Mouse (Mus musculus) kidney, embryonic 14.5 days (tissue): ENCODE data around the gene Dusp2. TPM values are rescaled to one million over a fixed set of nuclear protein-coding genes. Genes with fewer than 3 reads are reported as not detected.
A peak's percentile ranks its signal among the peaks of the same experiment; 100 is the strongest.

ENCODE experiments used
- ATAC-seq: fragments of 200-750 bp; cut with Nextera tagmentation; 2 replicates; pipeline ENCODE4 v1.8.0; 2017; ENCODE audit warnings: moderate number of reproducible peaks, mild to moderate bottlenecking, moderate TSS enrichment, moderate library complexity; ENCODE audit not compliant: low FRiP score, low TSS enrichment
- H3K27ac ChIP-seq: fragments of 300-500 bp; sonication (generic); 2 replicates; pipeline ENCODE4 v1.5.1; 2014; ENCODE audit warnings: low read depth, mild to moderate bottlenecking, low read length, moderate library complexity, mixed read lengths
- H3K27me3 ChIP-seq: fragments of 300-500 bp; sonication (generic); 2 replicates; pipeline ENCODE4 v1.6.1; 2014; ENCODE audit warnings: mild to moderate bottlenecking, low read length; ENCODE audit not compliant: control insufficient read depth, insufficient read depth
- H3K36me3 ChIP-seq: fragments of 300-500 bp; sonication (generic); 2 replicates; pipeline ENCODE4 v1.6.1; 2014; ENCODE audit warnings: low read length, mixed read lengths; ENCODE audit not compliant: control insufficient read depth, insufficient read depth
- H3K4me1 ChIP-seq: fragments of 300-500 bp; sonication (generic); 2 replicates; pipeline ENCODE4 v1.6.1; 2014; ENCODE audit warnings: low read length, mixed read lengths; ENCODE audit not compliant: control insufficient read depth, insufficient read depth
- H3K4me2 ChIP-seq: fragments of 300-500 bp; sonication (generic); replicated peaks from 2 replicates; pipeline ENCODE4 v1.6.1; 2014; ENCODE audit warnings: low read depth, mild to moderate bottlenecking, low read length
- H3K4me3 ChIP-seq: fragments of 300-500 bp; sonication (generic); 2 replicates; pipeline ENCODE4 v1.5.1; 2014; ENCODE audit warnings: mild to moderate bottlenecking, low read length
- H3K9ac ChIP-seq: fragments of 300-500 bp; sonication (generic); 2 replicates; pipeline ENCODE4 v1.6.1; 2014; ENCODE audit warnings: low read depth, mild to moderate bottlenecking, low read length, moderate library complexity
- H3K9me3 ChIP-seq: fragments of 300-500 bp; sonication (generic); 2 replicates; pipeline ENCODE4 v1.6.1; 2016; ENCODE audit warnings: low read length; ENCODE audit not compliant: control insufficient read depth
- WGBS: fragments of 180-500 bp; shearing (Covaris S2); extraction: QIAGEN DNeasy Blood & Tissue Kit; methylation state at CpG from one replicate; pipeline ENCODE4 v1.1.7; 2014; 5-methylcytosine and 5-hydroxymethylcytosine counted together
- polyA plus RNA-seq: library from polyadenylated mRNA; unstranded; fragments of >200 nt; fragmentation: Nextera tagmentation; extraction: Ambion mirVana; gene quantifications from 2 replicates; pipeline ENCODE4 v1.2.1, GENCODE M21; 2014

The Dusp2 gene
- polyA plus RNA-seq, 1 experiment from 2014 or later = 13.0 TPM

- Histone ChIP-seq H3K36me3 (no peaks in the 10 kb centered on the region), H3K4me2 (no peak overlapping the region), H3K9ac (no peak overlapping the region), H3K4me1 (no peaks in the 10 kb centered on the region), H3K27ac (no peak overlapping the region), H3K27me3 (no peaks in the 10 kb centered on the region), H3K4me3 (no peak overlapping the region), H3K9me3 (no peaks in the 10 kb centered on the region)
- no peak for ATAC-seq
These were observed 29.8 kb upstream of the Dusp2 start for GRCm38 (mm10) chr2:127306123-127306522.

DNA sequence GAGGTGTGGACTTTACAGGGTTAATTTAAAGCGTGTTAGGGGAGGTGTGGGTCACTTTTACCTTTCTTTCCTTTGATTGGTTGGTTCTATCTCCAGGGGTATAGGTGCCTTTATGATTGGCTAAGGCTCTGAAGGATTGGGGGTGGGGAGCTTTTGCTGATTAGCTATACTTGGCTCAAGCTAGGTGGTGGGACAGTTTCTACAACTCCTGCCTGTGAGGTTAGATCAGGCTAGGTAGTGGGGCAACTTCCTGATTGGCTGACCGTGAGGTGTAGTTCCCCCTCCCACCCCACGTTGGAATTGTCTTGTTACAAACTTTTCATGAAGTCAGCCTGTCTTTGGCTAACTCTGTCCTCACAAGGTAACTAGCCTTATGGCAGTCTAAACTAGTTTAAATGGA lies 28.8 kb upstream of the Dusp2 start:
- 40% methylated on average over 3 of the region's 3 CpGs for WGBS
- Histone ChIP-seq H3K9ac (no peak overlapping the region), H3K27me3 (no peaks in the 10 kb centered on the region), H3K4me2 (no peak overlapping the region), H3K27ac (no peak overlapping the region), H3K36me3 (no peaks in the 10 kb centered on the region), H3K4me1 (no peaks in the 10 kb centered on the region), H3K4me3 (no peak overlapping the region), H3K9me3 (no peaks in the 10 kb centered on the region)
- no peak for ATAC-seq

GRCm38 (mm10) chr2:127308660-127309059 lies 27.3 kb upstream of the Dusp2 start:
- H3K27ac ChIP-seq = no peak overlapping the region
- H3K36me3 ChIP-seq = no peaks in the 10 kb centered on the region
- WGBS = 93% methylated on average over 2 of the region's 2 CpGs
- H3K4me3 ChIP-seq = no peak overlapping the region
- no peak for ATAC-seq
- no peaks in the 10 kb centered on the region for H3K4me1 ChIP-seq
- H3K27me3 ChIP-seq = no peaks in the 10 kb centered on the region
- H3K9ac ChIP-seq = no peak overlapping the region
- no peak overlapping the region for H3K4me2 ChIP-seq
- no peaks in the 10 kb centered on the region for H3K9me3 ChIP-seq

DNA sequence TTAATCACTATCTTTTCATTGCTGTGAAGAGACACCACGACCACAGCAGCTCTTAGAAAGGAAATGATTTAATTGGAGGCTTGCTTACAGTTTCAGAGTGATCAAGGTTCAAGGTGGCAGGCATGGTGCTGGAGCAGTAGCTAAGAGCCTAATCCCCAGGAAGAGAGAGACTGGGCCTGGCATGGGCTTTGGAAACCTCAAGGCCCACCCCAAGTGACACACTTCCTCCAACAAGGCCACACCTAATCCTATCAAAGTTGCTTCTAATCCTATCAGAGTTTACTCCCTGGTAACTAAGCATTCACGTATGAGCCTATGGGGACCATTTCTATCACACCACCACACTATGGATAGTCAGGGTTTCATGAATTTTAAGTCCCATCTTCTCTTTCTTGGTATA lies 25.7 kb upstream of the Dusp2 start:
- Histone ChIP-seq H3K27ac (no peak overlapping the region), H3K9me3 (no peaks in the 10 kb centered on the region), H3K4me3 (no peak overlapping the region), H3K4me1 (no peaks in the 10 kb centered on the region), H3K36me3 (no peaks in the 10 kb centered on the region), H3K4me2 (no peak overlapping the region), H3K27me3 (no peaks in the 10 kb centered on the region), H3K9ac (no peak overlapping the region)
- 39% methylated on average over 2 of the region's 2 CpGs for WGBS
- no peak for ATAC-seq

DNA sequence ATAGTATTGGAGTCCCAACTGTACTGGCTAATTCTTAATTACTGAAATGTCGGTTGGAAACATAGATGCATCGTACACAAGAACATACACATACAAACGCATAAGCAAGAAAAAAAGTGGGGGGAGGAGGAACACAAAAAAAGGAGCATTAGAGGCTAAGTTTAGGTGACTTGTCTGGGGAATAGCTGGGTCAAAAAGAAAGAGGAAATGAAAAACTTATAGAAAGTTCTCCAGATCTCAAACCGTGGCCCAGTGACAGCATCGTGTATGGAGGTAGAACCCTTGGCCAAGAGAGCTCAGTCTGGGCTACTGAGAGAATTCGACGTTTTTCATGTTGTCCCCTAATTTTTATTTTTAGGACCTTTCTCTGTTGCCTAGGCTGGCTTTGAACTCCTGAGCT lies 25.3 kb upstream of the Dusp2 start:
- H3K4me1 ChIP-seq = no peaks in the 10 kb centered on the region
- H3K4me3 ChIP-seq = no peak overlapping the region
- WGBS = 85% methylated on average over 7 of the region's 7 CpGs
- H3K36me3 ChIP-seq = no peaks in the 10 kb centered on the region
- no peak for ATAC-seq
- H3K27ac ChIP-seq = no peak overlapping the region
- no peaks in the 10 kb centered on the region for H3K9me3 ChIP-seq
- H3K4me2 ChIP-seq = no peak overlapping the region
- H3K27me3 ChIP-seq = no peaks in the 10 kb centered on the region
- H3K9ac ChIP-seq = no peak overlapping the region

DNA sequence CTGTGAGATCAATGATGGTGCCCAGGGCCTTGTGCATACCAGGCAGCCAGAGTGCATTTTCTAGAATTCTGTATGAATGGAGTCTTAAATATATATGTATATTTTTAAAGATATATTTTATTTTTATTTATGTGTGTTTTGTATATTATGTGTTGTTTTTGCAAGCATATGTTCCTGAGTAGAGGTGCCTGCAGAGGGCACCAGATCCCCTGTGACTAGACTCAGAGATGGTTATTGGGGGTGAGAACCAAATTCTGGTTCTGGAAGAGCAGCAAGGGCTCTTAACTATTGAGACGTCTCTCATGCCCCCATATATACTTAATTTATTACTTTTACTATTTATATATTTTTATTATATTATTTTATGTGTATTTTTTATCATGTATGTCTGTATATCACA lies 24.8 kb upstream of the Dusp2 start:
- Histone ChIP-seq H3K4me2 (no peak overlapping the region), H3K27me3 (no peaks in the 10 kb centered on the region), H3K36me3 (no peaks in the 10 kb centered on the region), H3K4me1 (no peaks in the 10 kb centered on the region), H3K9ac (no peak overlapping the region), H3K9me3 (no peaks in the 10 kb centered on the region), H3K4me3 (no peak overlapping the region), H3K27ac (no peak overlapping the region)
- WGBS = 76% methylated on average over 1 of the region's 1 CpGs
- ATAC-seq = no peak

DNA sequence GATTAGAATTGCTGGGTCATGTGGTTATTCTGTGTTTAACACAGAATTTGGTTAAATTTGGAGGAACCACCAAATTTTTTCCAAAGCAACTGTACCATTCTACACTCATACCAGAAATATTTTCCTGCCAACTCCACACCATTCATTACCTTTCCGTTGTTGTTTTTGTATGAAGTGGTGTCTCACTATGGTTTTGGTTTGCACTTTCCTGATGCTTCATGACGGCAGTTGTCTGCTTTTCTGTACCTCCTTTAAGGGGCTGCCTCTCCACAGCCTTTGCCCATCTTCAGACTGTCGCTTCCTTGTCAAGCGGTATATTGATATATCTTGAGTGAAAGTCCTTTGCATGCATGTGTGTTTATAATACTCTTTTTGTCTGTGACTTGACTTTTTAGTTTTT lies 23.2 kb upstream of the Dusp2 start:
- Histone ChIP-seq H3K9me3 (no peaks in the 10 kb centered on the region), H3K4me2 (no peak overlapping the region), H3K27ac (no peak overlapping the region), H3K9ac (no peak overlapping the region), H3K4me1 (no peaks in the 10 kb centered on the region), H3K27me3 (no peaks in the 10 kb centered on the region), H3K36me3 (no peaks in the 10 kb centered on the region), H3K4me3 (no peak overlapping the region)
- ATAC-seq = no peak
- 94% methylated on average over 4 of the region's 4 CpGs for WGBS

GRCm38 (mm10) chr2:127313878-127314277 lies 22.1 kb upstream of the Dusp2 start:
- 0 out of 2 replicates have a peak overlapping the region, but pooled peaks have one; percentile 2 for H3K27ac ChIP-seq
- no peaks in the 10 kb centered on the region for H3K36me3 ChIP-seq
- 0 out of 2 replicates have a peak, but pooled peaks have one; percentile 12 for ATAC-seq
- H3K9ac ChIP-seq = no peak overlapping the region
- WGBS = 64% methylated on average over 4 of the region's 4 CpGs
- H3K27me3 ChIP-seq = no peaks in the 10 kb centered on the region
- H3K4me1 ChIP-seq = no peaks in the 10 kb centered on the region
- no peak overlapping the region for H3K4me2 ChIP-seq
- no peak overlapping the region for H3K4me3 ChIP-seq
- H3K9me3 ChIP-seq = no peaks in the 10 kb centered on the region

GRCm38 (mm10) chr2:127314467-127315154 lies 21.3 kb upstream of the Dusp2 start:
- no peak for ATAC-seq
- Histone ChIP-seq H3K9me3 (no peaks in the 10 kb centered on the region), H3K27ac (peak overlapping the region; percentile 2; the same call in 1 of the 2 replicates), H3K36me3 (no peaks in the 10 kb centered on the region), H3K4me1 (no peaks in the 10 kb centered on the region), H3K4me2 (no peak overlapping the region), H3K9ac (no peak overlapping the region), H3K4me3 (no peak overlapping the region), H3K27me3 (no peaks in the 10 kb centered on the region)
- 73% methylated on average over 6 of the region's 6 CpGs for WGBS
